Mouse (Mus musculus): ENCODE results near the gene Epb41l1.

Gene Epb41l1

GRCm38 (mm10) chr2:156462154-156463029 lies 41.7 kb downstream of the Epb41l1 start:
- DNase-seq, result peak; percentile 16

GRCm38 (mm10) chr2:156464416-156464815 lies 43.7 kb downstream of the Epb41l1 start:
- DNase-seq, result peak; percentile 49

- DNase-seq, result no peak
Observed at GRCm38 (mm10) chr2:156467538-156467937, 46.8 kb downstream of the Epb41l1 start.

- no peak for DNase-seq
Observed at GRCm38 (mm10) chr2:156468890-156469289, 48.2 kb downstream of the Epb41l1 start.

GRCm38 (mm10) chr2:156469508-156469907 lies 48.8 kb downstream of the Epb41l1 start:
- no peak for DNase-seq

GRCm38 (mm10) chr2:156470938-156471337 lies 50.2 kb downstream of the Epb41l1 start:
- DNase-seq, result peak; percentile 13

- peak; percentile 19 for DNase-seq
Observed at GRCm38 (mm10) chr2:156472336-156472735, 51.6 kb downstream of the Epb41l1 start.

- peak; percentile 17 for DNase-seq
Observed at GRCm38 (mm10) chr2:156473696-156474095, 53.0 kb downstream of the Epb41l1 start.

GRCm38 (mm10) chr2:156474111-156474510 lies 53.4 kb downstream of the Epb41l1 start:
- peak; percentile 30 for DNase-seq

GRCm38 (mm10) chr2:156474891-156475284 lies 54.2 kb downstream of the Epb41l1 start:
- no peak for DNase-seq

GRCm38 (mm10) chr2:156475285-156476110 lies 54.8 kb downstream of the Epb41l1 start:
- peak; percentile 78 for DNase-seq

GRCm38 (mm10) chr2:156476111-156476747 lies 55.5 kb downstream of the Epb41l1 start:
- peak; percentile 42 for DNase-seq

- DNase-seq, result peak; percentile 45
Observed at GRCm38 (mm10) chr2:156476748-156477151, 56.0 kb downstream of the Epb41l1 start.

- peak; percentile 75 for DNase-seq
Observed at GRCm38 (mm10) chr2:156478046-156478690, 57.5 kb downstream of the Epb41l1 start.

- peak; percentile 57 for DNase-seq
Observed at GRCm38 (mm10) chr2:156479833-156480232, 59.1 kb downstream of the Epb41l1 start.

- peak; percentile 27 for DNase-seq
Observed at GRCm38 (mm10) chr2:156480267-156480666, 59.6 kb downstream of the Epb41l1 start.

GRCm38 (mm10) chr2:156482299-156482698 lies 61.6 kb downstream of the Epb41l1 start:
- DNase-seq, result peak; percentile 72

GRCm38 (mm10) chr2:156482764-156483163 lies 62.1 kb downstream of the Epb41l1 start:
- peak; percentile 29 for DNase-seq

- peak; percentile 23 for DNase-seq
Observed at GRCm38 (mm10) chr2:156483204-156483603, 62.5 kb downstream of the Epb41l1 start.

GRCm38 (mm10) chr2:156486086-156486751 lies 65.5 kb downstream of the Epb41l1 start:
- peak; percentile 30 for DNase-seq

- no peak for DNase-seq
Observed at GRCm38 (mm10) chr2:156487589-156488160, 67.0 kb downstream of the Epb41l1 start.
